Mouse (Mus musculus): ENCODE measurements at regions not wholly inside any gene's neighbourhood (a gene's known extent, or its start where the extent isn't known, plus 50 kb on each side); places are given as distances from the start of the nearest gene placed in this dataset.

- intact Hi-C loops (cut with DNase I), result no loop called here
- no peak overlapping the region for H3K9ac ChIP-seq (ENCODE audit: low read depth, low read length)
- TF ChIP-seq POLR2A (IDR thresholded peaks at IDR 0.05; ENCODE audit: insufficient read depth, low read depth, low read length) (no peak), EP300 (IDR thresholded peaks at IDR 0.05; ENCODE audit: insufficient read depth, low read depth, low read length) (no peak), CTCF (IDR thresholded peaks at IDR 0.05) (no peak)
- no peaks in the 10 kb centered on the region for H3K27me3 ChIP-seq (ENCODE audit: control insufficient read depth, insufficient read depth, low read length)
- DNase-seq, result no peak
- no peaks in the 10 kb centered on the region for H3K79me2 ChIP-seq (replicated peaks; ENCODE audit: control insufficient read depth, insufficient read depth, low read length)
- 90% methylated on average over 1 of the region's 1 CpGs for WGBS
- peaks cover 9% of the 10 kb centered on the region for H3K36me3 ChIP-seq (ENCODE audit: control insufficient read depth, insufficient read depth, low read length)
- no peak overlapping the region for H3K4me3 ChIP-seq
- peaks cover 3% of the 10 kb centered on the region for H3K4me1 ChIP-seq (ENCODE audit: control insufficient read depth, insufficient read depth, low read length)
- H3K27ac ChIP-seq, result no peak overlapping the region
Measured at GRCm38 (mm10) chr12:36943903-36944302, 164.4 kb upstream of the Meox2 start.

DNA sequence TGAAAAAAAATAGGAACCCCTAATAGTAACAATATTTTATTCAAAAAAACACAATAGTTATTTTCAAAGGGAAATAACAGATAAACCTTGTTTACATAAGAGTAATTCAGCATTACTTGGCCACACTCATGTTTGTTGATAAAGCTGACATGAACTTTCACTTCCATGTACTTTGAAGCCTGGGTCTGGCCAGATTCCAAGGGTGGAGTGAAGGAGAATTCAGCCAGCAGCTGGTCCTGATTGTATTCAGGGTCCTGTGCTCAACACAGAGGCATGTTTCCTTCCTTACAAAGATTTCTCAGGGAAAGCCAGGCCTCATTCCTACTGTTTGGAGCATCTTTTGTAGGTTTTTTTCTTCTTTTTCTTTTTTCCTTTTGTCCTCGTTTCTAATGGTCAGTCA is 162.4 kb upstream of the Meox2 start:
- H3K36me3 ChIP-seq (ENCODE audit: control insufficient read depth, insufficient read depth, low read length), result peaks cover 11% of the 10 kb centered on the region
- no peaks in the 10 kb centered on the region for H3K27me3 ChIP-seq (ENCODE audit: control insufficient read depth, insufficient read depth, low read length)
- peaks cover 3% of the 10 kb centered on the region for H3K4me1 ChIP-seq (ENCODE audit: control insufficient read depth, insufficient read depth, low read length)
- no peak overlapping the region for H3K4me3 ChIP-seq
- no peaks in the 10 kb centered on the region for H3K79me2 ChIP-seq (replicated peaks; ENCODE audit: control insufficient read depth, insufficient read depth, low read length)
- no peak overlapping the region for H3K9ac ChIP-seq (ENCODE audit: low read depth, low read length)
- 29% methylated on average over 1 of the region's 1 CpGs for WGBS
- H3K27ac ChIP-seq, result peak overlapping the region; percentile 76
- intact Hi-C loops (cut with DNase I), result loop anchor here (1.0 to 5.0 kb wide), 5 partner anchors 28 to 223 kb away; partner anchors contain the start of gene Meox2
- no peak for TF ChIP-seq CTCF (IDR thresholded peaks at IDR 0.05)
- TF ChIP-seq POLR2A (IDR thresholded peaks at IDR 0.05; ENCODE audit: insufficient read depth, low read depth, low read length), result peak; percentile 54; the same call in 1 of the 2 replicates
- peak; percentile 93 for TF ChIP-seq EP300 (IDR thresholded peaks at IDR 0.05; ENCODE audit: insufficient read depth, low read depth, low read length)
- DNase-seq, result peak; percentile 75 to 87

DNA sequence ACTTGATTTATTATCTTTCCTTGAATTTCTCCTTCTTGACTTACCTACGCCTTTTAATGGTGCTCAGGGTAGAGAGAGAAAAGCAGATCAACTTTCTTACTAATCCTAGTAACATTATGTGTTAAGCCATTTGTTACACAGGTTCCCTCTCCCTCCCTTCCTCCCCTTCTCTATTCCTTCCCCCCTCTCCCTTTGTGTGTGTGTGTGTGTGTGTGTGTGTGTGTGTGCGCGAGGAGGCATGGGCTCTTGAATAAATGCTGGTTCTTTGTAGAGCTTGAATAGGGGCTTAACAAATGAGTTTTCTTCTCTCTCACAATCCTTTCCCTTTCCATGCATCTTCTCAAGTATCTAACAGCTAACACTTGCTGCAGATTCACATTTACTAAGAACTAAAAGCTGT is 160.4 kb upstream of the Meox2 start:
- 95% methylated on average over 3 of the region's 3 CpGs for WGBS

GRCm38 (mm10) chr12:36949096-36949738 is 159.1 kb upstream of the Meox2 start:
- intact Hi-C loops (cut with DNase I), result loop anchor here (5.0 kb wide), 2 partner anchors 158 to 167 kb away; partner anchors contain the start of gene Meox2
- no peaks in the 10 kb centered on the region for H3K27me3 ChIP-seq (ENCODE audit: control insufficient read depth, insufficient read depth, low read length)
- H3K79me2 ChIP-seq (replicated peaks; ENCODE audit: control insufficient read depth, insufficient read depth, low read length), result no peaks in the 10 kb centered on the region
- WGBS, result 44% methylated on average over 2 of the region's 2 CpGs
- H3K4me1 ChIP-seq (ENCODE audit: control insufficient read depth, insufficient read depth, low read length), result peaks cover 3% of the 10 kb centered on the region
- H3K27ac ChIP-seq, result peak overlapping the region; percentile 65
- H3K9ac ChIP-seq (ENCODE audit: low read depth, low read length), result no peak overlapping the region
- H3K4me3 ChIP-seq, result no peak overlapping the region
- TF ChIP-seq CTCF (IDR thresholded peaks at IDR 0.05), result no peak
- no peak for TF ChIP-seq POLR2A (IDR thresholded peaks at IDR 0.05; ENCODE audit: insufficient read depth, low read depth, low read length)
- no peak for TF ChIP-seq EP300 (IDR thresholded peaks at IDR 0.05; ENCODE audit: insufficient read depth, low read depth, low read length)
- DNase-seq, result peak in 1 of 2 experiments; percentile 8
- peaks cover 11% of the 10 kb centered on the region for H3K36me3 ChIP-seq (ENCODE audit: control insufficient read depth, insufficient read depth, low read length)

More for the DNA sequence above, 160.4 kb upstream of the Meox2 start:
- peak overlapping the region; percentile 23; the same call in 1 of the 2 replicates for H3K27ac ChIP-seq
- peaks cover 11% of the 10 kb centered on the region for H3K36me3 ChIP-seq (ENCODE audit: control insufficient read depth, insufficient read depth, low read length)
- H3K4me1 ChIP-seq (ENCODE audit: control insufficient read depth, insufficient read depth, low read length), result peaks cover 3% of the 10 kb centered on the region
- DNase-seq, result no peak
- H3K27me3 ChIP-seq (ENCODE audit: control insufficient read depth, insufficient read depth, low read length), result no peaks in the 10 kb centered on the region
- intact Hi-C loops (cut with DNase I), result loop anchor here (2.0 to 5.0 kb wide), 3 partner anchors 159 to 225 kb away; partner anchors contain the start of gene Meox2
- TF ChIP-seq EP300 (IDR thresholded peaks at IDR 0.05; ENCODE audit: insufficient read depth, low read depth, low read length), result no peak
- TF ChIP-seq POLR2A (IDR thresholded peaks at IDR 0.05; ENCODE audit: insufficient read depth, low read depth, low read length), result no peak
- TF ChIP-seq CTCF (IDR thresholded peaks at IDR 0.05), result no peak
- no peaks in the 10 kb centered on the region for H3K79me2 ChIP-seq (replicated peaks; ENCODE audit: control insufficient read depth, insufficient read depth, low read length)
- H3K4me3 ChIP-seq, result no peak overlapping the region
- H3K9ac ChIP-seq (ENCODE audit: low read depth, low read length), result no peak overlapping the region

- TF ChIP-seq POLR2A (IDR thresholded peaks at IDR 0.05; ENCODE audit: insufficient read depth, low read depth, low read length) (no peak), CTCF (IDR thresholded peaks at IDR 0.05) (no peak)
- Histone ChIP-seq H3K27ac (no peak overlapping the region), H3K27me3 (ENCODE audit: control insufficient read depth, insufficient read depth, low read length) (no peaks in the 10 kb centered on the region), H3K4me1 (ENCODE audit: control insufficient read depth, insufficient read depth, low read length) (no peaks in the 10 kb centered on the region), H3K4me3 (no peak overlapping the region), H3K79me2 (replicated peaks; ENCODE audit: control insufficient read depth, insufficient read depth, low read length) (no peaks in the 10 kb centered on the region), H3K9ac (ENCODE audit: low read depth, low read length) (no peak overlapping the region), H3K36me3 (ENCODE audit: control insufficient read depth, insufficient read depth, low read length) (no peaks in the 10 kb centered on the region)
- 47% methylated on average over 3 of the region's 3 CpGs for WGBS
- no peak for DNase-seq
- intact Hi-C loops (cut with DNase I), result no loop called here
Measured at GRCm38 (mm10) chr12:36974432-36975094, 133.8 kb upstream of the Meox2 start.

DNA sequence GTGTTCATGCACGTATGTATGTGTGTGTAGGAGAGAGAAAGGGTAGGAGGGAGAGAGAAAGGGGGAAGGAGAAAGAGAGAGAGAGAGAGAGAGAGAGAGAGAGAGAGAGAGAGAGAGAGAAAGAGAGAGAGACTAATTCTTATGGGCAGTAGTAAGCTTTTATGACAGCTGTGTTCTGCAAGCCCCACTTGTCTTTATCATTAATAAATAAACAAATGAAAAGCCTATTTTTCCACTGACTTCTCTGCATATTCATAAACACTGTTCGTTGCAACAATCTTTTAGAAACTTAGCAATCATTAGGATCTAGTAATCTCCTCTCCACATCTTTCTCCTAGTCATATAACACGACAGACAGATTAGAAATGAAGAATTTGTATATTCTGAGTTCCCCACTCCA is 131.2 kb upstream of the Meox2 start:
- no peak overlapping the region for H3K4me3 ChIP-seq
- H3K9ac ChIP-seq (ENCODE audit: low read depth, low read length), result no peak overlapping the region
- H3K27me3 ChIP-seq (ENCODE audit: control insufficient read depth, insufficient read depth, low read length), result no peaks in the 10 kb centered on the region
- 54% methylated on average over 3 of the region's 3 CpGs for WGBS
- H3K4me1 ChIP-seq (ENCODE audit: control insufficient read depth, insufficient read depth, low read length), result no peaks in the 10 kb centered on the region
- intact Hi-C loops (cut with DNase I), result no loop called here
- no peak for DNase-seq
- H3K36me3 ChIP-seq (ENCODE audit: control insufficient read depth, insufficient read depth, low read length), result no peaks in the 10 kb centered on the region
- H3K79me2 ChIP-seq (replicated peaks; ENCODE audit: control insufficient read depth, insufficient read depth, low read length), result no peaks in the 10 kb centered on the region
- TF ChIP-seq EP300 (IDR thresholded peaks at IDR 0.05; ENCODE audit: insufficient read depth, low read depth, low read length), result no peak
- TF ChIP-seq CTCF (IDR thresholded peaks at IDR 0.05), result no peak
- no peak for TF ChIP-seq POLR2A (IDR thresholded peaks at IDR 0.05; ENCODE audit: insufficient read depth, low read depth, low read length)
- H3K27ac ChIP-seq, result no peak overlapping the region

All from heart, adult 2 months (tissue).